Mouse (Mus musculus) urinary bladder, adult 2 months (tissue): Measurements from ENCODE around the gene Xbp1. TPM values are rescaled to one million over a fixed set of nuclear protein-coding genes. Genes with fewer than 3 reads are reported as not detected.
"Not testable (repeated sequence)": the region's sequence is repeated elsewhere in the genome, so short reads cannot be mapped to it uniquely, and the experiment has no call there.

Experiments
- DNase-seq: peaks from one replicate; pipeline ENCODE4 v3.0.0; 2022; ENCODE audit warnings: low spot score
- polyA plus RNA-seq: library from polyadenylated mRNA; depleted of rRNA; stranded (reverse); fragments of >200 nt; gene quantifications from 2 replicates; pipeline ENCODE4 v1.2.3, GENCODE M21; 2012

Xbp1 gene
- polyA plus RNA-seq, 1 experiment = 89.4 TPM

GRCm38 (mm10) chr11:5502351-5503051 lies 18.0 kb upstream of the Xbp1 start:
- no peak for DNase-seq

- no peak for DNase-seq
Observed at GRCm38 (mm10) chr11:5505856-5506575, 14.4 kb upstream of the Xbp1 start.

- no peak for DNase-seq
Observed at GRCm38 (mm10) chr11:5509215-5510098, 11.0 kb upstream of the Xbp1 start.

- no peak for DNase-seq
Observed at GRCm38 (mm10) chr11:5510099-5510391, 10.4 kb upstream of the Xbp1 start.

- not testable (repeated sequence) for DNase-seq
Observed at GRCm38 (mm10) chr11:5510686-5511085, 9.8 kb upstream of the Xbp1 start.

- DNase-seq = peak; percentile 42
Observed at GRCm38 (mm10) chr11:5512099-5512725, 8.2 kb upstream of the Xbp1 start.

GRCm38 (mm10) chr11:5512961-5513360 lies 7.5 kb upstream of the Xbp1 start:
- DNase-seq = no peak

GRCm38 (mm10) chr11:5514091-5514490 lies 6.4 kb upstream of the Xbp1 start:
- no peak for DNase-seq

GRCm38 (mm10) chr11:5515196-5515595 lies 5.3 kb upstream of the Xbp1 start:
- DNase-seq = no peak

GRCm38 (mm10) chr11:5515655-5516054 lies 4.8 kb upstream of the Xbp1 start:
- DNase-seq = no peak

GRCm38 (mm10) chr11:5516151-5516550 lies 4.3 kb upstream of the Xbp1 start:
- no peak for DNase-seq

- DNase-seq = no peak
Observed at GRCm38 (mm10) chr11:5516617-5517016, 3.8 kb upstream of the Xbp1 start.

- DNase-seq = no peak
Observed at GRCm38 (mm10) chr11:5517346-5517745, 3.1 kb upstream of the Xbp1 start.

- no peak for DNase-seq
Observed at GRCm38 (mm10) chr11:5519681-5520080, 778 bp upstream of the Xbp1 start.

GRCm38 (mm10) chr11:5521266-5521515 lies 732 bp downstream of the Xbp1 start:
- DNase-seq = no peak

- peak; percentile 64 for DNase-seq
Observed at GRCm38 (mm10) chr11:5521516-5522291, 1.2 kb downstream of the Xbp1 start.

GRCm38 (mm10) chr11:5522798-5523415 lies 2.4 kb downstream of the Xbp1 start:
- no peak for DNase-seq

- no peak for DNase-seq
Observed at GRCm38 (mm10) chr11:5525418-5525817, 5.0 kb downstream of the Xbp1 start.

- DNase-seq = no peak
Observed at GRCm38 (mm10) chr11:5526573-5527439, 6.3 kb downstream of the Xbp1 start.

- no peak for DNase-seq
Observed at GRCm38 (mm10) chr11:5527865-5528523, 7.5 kb downstream of the Xbp1 start.
